ENCODE assay signal across 8 mouse cellular contexts in genomic region chr11:3879836-3880235, GRCm38 (mm10). TPM values are rescaled to one million over a fixed set of nuclear protein-coding genes. Genes with fewer than 3 reads are reported as not detected.
DNase-seq lines count a peak whose midpoint lies in the region; ATAC-seq and TF ChIP-seq lines count a peak whose summit lies in the region.

No protein-coding gene starts in this region.

- no peaks in the 10 kb centered on the region for H3K36me3 ChIP-seq in E14TG2a.4 (ENCODE audit: insufficient read depth, low read length)

- peak; percentile 85 for DNase-seq in adipocyte (ENCODE audit: low spot score)
- peak; percentile 46 to 59 for DNase-seq in gastrocnemius, postnatal 4 days (ENCODE audit: low spot score in 2 of 2)
- peak; percentile 81 to 82 for DNase-seq in kidney, postnatal 4 days
- DNase-seq in lung, adult 18-20 months, result peak; percentile 60 to 71
- DNase-seq in right cerebral cortex, adult 18-20 months, result peak; percentile 76
- peak; percentile 53 to 71 for DNase-seq in urinary bladder, postnatal 36 days (ENCODE audit: low spot score in 2 of 2)

- peaks cover 26% of the 10 kb centered on the region for H3K27me3 ChIP-seq in E14TG2a.4 (ENCODE audit: insufficient read depth, low read length)

- peak; percentile 76 for TF ChIP-seq CTCF in E14TG2a.4 (conservative IDR thresholded peaks at IDR 0.05; ENCODE audit: low read length)

- H3K9me3 ChIP-seq in E14TG2a.4 (ENCODE audit: low read length), result no peaks in the 10 kb centered on the region

- peaks cover 12% of the 10 kb centered on the region for H3K4me1 ChIP-seq in E14TG2a.4 (replicated peaks; ENCODE audit: low read depth, low read length)

- peak; percentile 90 for ATAC-seq in common myeloid progenitor, adult 5-6 weeks (replicated peaks; ENCODE audit: low read depth, poor library complexity, severe bottlenecking)

- H3K4me3 ChIP-seq in E14TG2a.4 (replicated peaks; ENCODE audit: low read length), result no peak overlapping the region

RNA-seq across cellular contexts. Expression of gene 4921536K21Rik, which starts 15.1 kb away (rescaled TPM):
- not detected in 2 replicates for total RNA-seq in common myeloid progenitor, adult 5-6 weeks (2017)
- under 1 TPM; 0.17 to 0.21 TPM for total RNA-seq in gastrocnemius, postnatal 4 days (2021)

RNA-seq across cellular contexts. Expression of gene Dusp18, which starts 15.2 kb away (rescaled TPM):
- 0.29 and 0.69 TPM in 2 replicates for total RNA-seq in common myeloid progenitor, adult 5-6 weeks (2017)
- total RNA-seq in gastrocnemius, postnatal 4 days (2021), result 1 to 10 TPM; 4.3 to 4.7 TPM

RNA-seq across cellular contexts. Expression of gene Osbp2, which starts 16.1 kb away (rescaled TPM):
- not detected in 2 replicates for total RNA-seq in common myeloid progenitor, adult 5-6 weeks (2017)
- 1 to 10 TPM; 1.1 to 1.7 TPM for total RNA-seq in gastrocnemius, postnatal 4 days (2021)

RNA-seq across cellular contexts. Expression of gene Slc35e4, which starts 34.6 kb away (rescaled TPM):
- total RNA-seq in common myeloid progenitor, adult 5-6 weeks (2017), result 1.3 and 2.6 TPM in 2 replicates
- 10 to 100 TPM; 11.1 to 11.5 TPM for total RNA-seq in gastrocnemius, postnatal 4 days (2021)

RNA-seq across cellular contexts. Expression of gene Tcn2, which starts 52.1 kb away (rescaled TPM):
- 13.3 and 14.8 TPM in 2 replicates for total RNA-seq in common myeloid progenitor, adult 5-6 weeks (2017)
- total RNA-seq in gastrocnemius, postnatal 4 days (2021), result 10 to 100 TPM; 25.2 to 32.3 TPM
